Mouse (Mus musculus) kidney, postnatal 36 days (tissue): ENCODE measurements around the gene Rab12.

Experiments
- DNase-seq, 2 experiments: peaks; one replicate each; pipeline ENCODE4 v3.0.0; 2021 to 2022; ENCODE audit warnings: mixed read lengths in 2 of 2

Rab12 gene

DNA sequence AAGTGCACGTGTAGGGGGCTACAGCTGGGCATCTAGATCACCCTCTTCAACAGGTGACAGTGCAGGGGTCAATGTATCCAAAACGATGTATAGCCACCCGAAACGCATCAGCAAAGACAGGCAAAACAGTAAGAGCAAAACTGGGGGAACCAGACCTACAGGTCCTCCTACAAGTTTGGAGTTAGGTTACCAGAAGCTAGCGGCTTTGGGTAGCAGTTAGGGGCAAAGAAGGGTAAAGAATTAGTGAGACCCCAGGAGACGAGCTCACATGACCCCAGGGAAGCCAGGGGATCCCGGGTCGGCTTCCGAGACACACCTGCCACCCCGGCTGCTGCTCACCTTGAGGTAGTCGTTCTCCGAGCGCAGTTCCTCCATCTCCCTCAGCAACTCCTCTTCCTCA is 71.6 kb downstream of the Rab12 start:
- DNase-seq, result no peak

DNA sequence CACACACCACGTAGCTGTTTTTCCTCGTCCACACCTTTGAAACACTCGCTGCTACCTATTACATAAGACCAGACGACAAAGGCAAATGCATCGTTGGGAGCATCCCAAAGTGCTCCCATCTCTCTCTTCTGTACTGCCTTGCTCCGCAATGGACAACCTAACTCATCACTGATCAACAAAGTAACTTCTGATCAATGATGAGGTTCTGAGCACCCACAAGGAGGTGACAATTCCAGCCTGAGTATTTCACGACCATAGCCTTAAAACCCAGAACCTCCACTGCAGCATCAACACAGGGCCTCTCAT is 72.6 kb downstream of the Rab12 start:
- no peak for DNase-seq

DNA sequence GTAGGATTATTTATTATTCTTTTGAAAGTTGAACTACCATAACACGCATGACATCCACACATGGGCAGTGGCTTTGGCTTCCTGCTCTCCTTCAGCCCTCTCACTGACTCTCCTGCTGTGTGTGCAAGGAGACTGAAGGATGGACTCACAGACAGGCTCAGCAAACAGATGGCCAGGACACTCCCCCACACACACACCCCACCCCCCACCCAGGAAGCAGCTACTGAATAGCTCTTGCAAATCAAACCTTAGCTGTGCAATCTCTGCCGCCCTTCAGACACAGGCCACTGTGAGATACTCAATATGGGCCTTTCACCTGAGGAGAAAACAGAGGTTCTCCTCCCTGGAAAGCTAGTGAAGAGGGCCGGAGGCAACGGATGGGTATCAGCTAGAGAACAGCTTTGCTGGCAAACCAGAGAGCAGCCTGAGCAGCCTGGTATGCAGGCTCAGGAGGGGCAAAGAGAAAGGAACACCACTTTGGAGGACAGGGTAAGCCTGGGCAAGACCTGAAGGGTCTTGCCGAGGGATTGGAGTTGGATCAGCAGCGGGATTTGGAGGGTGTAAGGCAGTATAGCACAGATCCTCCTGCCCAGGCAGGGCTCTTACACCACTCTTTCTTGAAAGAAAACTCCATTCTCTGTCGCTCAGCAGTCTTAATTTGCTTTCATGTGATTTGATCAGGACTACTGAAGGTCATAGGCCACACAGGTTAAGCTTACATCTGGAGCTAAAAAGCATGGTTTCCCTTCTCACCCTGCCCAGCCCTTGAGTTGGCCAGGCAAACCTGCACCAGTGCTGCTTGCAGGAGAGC is 73.1 kb downstream of the Rab12 start:
- no peak for DNase-seq
